Mouse (Mus musculus) midbrain, embryonic 12.5 days (tissue): Measurements from ENCODE around the gene Kif3c. TPM values are rescaled to one million over a fixed set of nuclear protein-coding genes. Genes with fewer than 3 reads are reported as not detected.

Experiments used
- ATAC-seq: fragments of 200-750 bp; cut with Nextera tagmentation; 2 replicates; pipeline ENCODE4 v1.8.0; 2017; ENCODE audit warnings: low read depth, moderate TSS enrichment, moderate library complexity; ENCODE audit not compliant: low FRiP score
- H3K27ac ChIP-seq: fragments of 300-500 bp; sonication (generic); replicated peaks from 2 replicates; pipeline ENCODE4 v1.5.1; 2016; ENCODE audit warnings: mild to moderate bottlenecking
- H3K27me3 ChIP-seq: fragments of 300-500 bp; sonication (generic); 2 replicates; pipeline ENCODE4 v1.6.1; 2016; ENCODE audit warnings: mild to moderate bottlenecking
- H3K36me3 ChIP-seq: fragments of 300-500 bp; sonication (generic); 2 replicates; pipeline ENCODE4 v1.6.1; 2016
- H3K4me1 ChIP-seq: fragments of 300-500 bp; sonication (generic); 2 replicates; pipeline ENCODE4 v1.6.1; 2016
- H3K4me2 ChIP-seq: fragments of 300-500 bp; sonication (generic); replicated peaks from 2 replicates; pipeline ENCODE4 v1.6.1; 2016; ENCODE audit warnings: mild to moderate bottlenecking, moderate library complexity
- H3K4me3 ChIP-seq: fragments of 300-500 bp; sonication (generic); 2 replicates; pipeline ENCODE4 v1.5.1; 2016; ENCODE audit warnings: mild to moderate bottlenecking
- H3K9ac ChIP-seq: fragments of 300-500 bp; sonication (generic); replicated peaks from 2 replicates; pipeline ENCODE4 v1.6.1; 2016; ENCODE audit warnings: mild to moderate bottlenecking, moderate library complexity
- H3K9me3 ChIP-seq: fragments of 300-500 bp; sonication (generic); 2 replicates; pipeline ENCODE4 v1.6.1; 2016; ENCODE audit warnings: mild to moderate bottlenecking
- WGBS: fragments of 180-500 bp; shearing (Covaris S2); methylation state at CpG from one replicate; pipeline ENCODE4 v1.1.7; 2016; 5-methylcytosine and 5-hydroxymethylcytosine counted together
- polyA plus RNA-seq: library from polyadenylated mRNA; unstranded; fragments of >200 nt; fragmentation: Nextera tagmentation; extraction: Ambion mirVana; gene quantifications from 2 replicates; pipeline ENCODE4 v1.2.1, GENCODE M21; 2016

The Kif3c gene
- polyA plus RNA-seq, 1 experiment from 2014 or later: 58.2 TPM

GRCm38 (mm10) chr12:3352216-3352615 lies 12.7 kb upstream of the Kif3c start:
- no peak for ATAC-seq
- 87% methylated on average over 6 of the region's 6 CpGs for WGBS
- H3K36me3 ChIP-seq: no peaks in the 10 kb centered on the region
- no peak overlapping the region for H3K4me2 ChIP-seq
- no peak overlapping the region for H3K4me3 ChIP-seq
- no peak overlapping the region for H3K9ac ChIP-seq
- H3K4me1 ChIP-seq: no peaks in the 10 kb centered on the region
- no peak overlapping the region for H3K27ac ChIP-seq
- H3K9me3 ChIP-seq: no peaks in the 10 kb centered on the region
- H3K27me3 ChIP-seq: no peaks in the 10 kb centered on the region

DNA sequence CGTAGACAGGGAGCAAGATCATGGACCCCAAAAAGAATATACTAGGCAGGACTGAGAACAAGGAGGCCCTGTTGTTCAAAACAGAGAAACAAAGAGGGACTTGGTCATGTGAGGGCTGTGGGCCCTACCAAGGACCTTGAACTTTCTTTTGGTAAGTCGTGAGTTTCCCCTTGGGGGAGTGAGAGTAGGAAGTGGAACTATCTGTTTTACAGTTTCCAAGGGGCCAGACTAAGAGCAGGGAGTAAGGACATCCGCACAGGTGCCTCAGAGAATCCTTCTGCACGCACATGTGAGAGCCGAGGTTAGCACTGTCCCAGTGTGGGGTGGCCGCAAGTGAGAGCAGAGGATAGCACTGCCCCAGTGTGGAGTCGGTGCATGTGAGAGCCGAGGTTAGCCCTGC lies 9.9 kb upstream of the Kif3c start:
- H3K4me2 ChIP-seq: no peak overlapping the region
- H3K27ac ChIP-seq: no peak overlapping the region
- WGBS: 89% methylated on average over 8 of the region's 8 CpGs
- no peaks in the 10 kb centered on the region for H3K36me3 ChIP-seq
- no peak for ATAC-seq
- H3K4me1 ChIP-seq: no peaks in the 10 kb centered on the region
- H3K9ac ChIP-seq: no peak overlapping the region
- no peak overlapping the region for H3K4me3 ChIP-seq
- H3K9me3 ChIP-seq: no peaks in the 10 kb centered on the region
- H3K27me3 ChIP-seq: no peaks in the 10 kb centered on the region

- Histone ChIP-seq H3K36me3 (no peaks in the 10 kb centered on the region), H3K27me3 (no peaks in the 10 kb centered on the region), H3K4me1 (no peaks in the 10 kb centered on the region), H3K4me2 (no peak overlapping the region), H3K9me3 (no peaks in the 10 kb centered on the region), H3K9ac (no peak overlapping the region), H3K4me3 (no peak overlapping the region), H3K27ac (no peak overlapping the region)
- ATAC-seq: no peak
- 74% methylated on average over 16 of the region's 16 CpGs for WGBS
Observed at GRCm38 (mm10) chr12:3356824-3357223, 8.1 kb upstream of the Kif3c start.

DNA sequence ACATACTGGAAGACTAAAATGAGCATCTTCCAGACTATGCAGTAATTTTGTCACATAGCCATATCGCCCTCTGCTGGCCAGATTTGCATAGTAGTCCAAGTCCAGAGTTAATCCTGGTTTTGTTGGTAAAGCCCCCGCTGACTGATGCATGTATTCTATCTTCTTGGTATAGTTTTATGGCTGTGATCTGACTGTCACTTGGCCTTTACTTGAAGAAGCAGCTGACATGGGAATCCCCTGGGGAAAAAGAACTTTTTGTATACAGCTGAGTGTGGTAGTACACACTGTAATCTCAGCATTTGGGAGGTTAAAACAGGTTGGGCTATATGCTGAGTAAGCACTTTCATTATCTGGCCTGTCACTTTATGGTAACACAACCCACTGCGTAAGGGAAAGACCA lies 5.6 kb upstream of the Kif3c start:
- Histone ChIP-seq H3K4me1 (no peaks in the 10 kb centered on the region), H3K27ac (no peak overlapping the region), H3K9ac (no peak overlapping the region), H3K36me3 (no peaks in the 10 kb centered on the region), H3K4me2 (no peak overlapping the region), H3K9me3 (no peaks in the 10 kb centered on the region), H3K4me3 (no peak overlapping the region), H3K27me3 (no peaks in the 10 kb centered on the region)
- WGBS: 32% methylated on average over 3 of the region's 3 CpGs
- ATAC-seq: peak; percentile 64

- H3K4me1 ChIP-seq: no peaks in the 10 kb centered on the region
- no peaks in the 10 kb centered on the region for H3K27me3 ChIP-seq
- no peak overlapping the region for H3K4me2 ChIP-seq
- 89% methylated on average over 2 of the region's 2 CpGs for WGBS
- no peak for ATAC-seq
- no peaks in the 10 kb centered on the region for H3K9me3 ChIP-seq
- H3K36me3 ChIP-seq: no peaks in the 10 kb centered on the region
- H3K27ac ChIP-seq: no peak overlapping the region
- H3K4me3 ChIP-seq: no peak overlapping the region
- no peak overlapping the region for H3K9ac ChIP-seq
Observed at GRCm38 (mm10) chr12:3360043-3360442, 4.9 kb upstream of the Kif3c start.

- H3K27ac ChIP-seq: peak overlapping the region; percentile 93; the same call in 1 of the 2 replicates
- no peak overlapping the region for H3K4me2 ChIP-seq
- H3K9ac ChIP-seq: no peak overlapping the region
- peaks cover 33% of the 10 kb centered on the region for H3K4me1 ChIP-seq
- no peak for ATAC-seq
- no peak overlapping the region for H3K4me3 ChIP-seq
- WGBS: 93% methylated on average over 5 of the region's 5 CpGs
- H3K9me3 ChIP-seq: peaks cover 13% of the 10 kb centered on the region
- H3K36me3 ChIP-seq: peaks cover 18% of the 10 kb centered on the region
- H3K27me3 ChIP-seq: no peaks in the 10 kb centered on the region
Observed at GRCm38 (mm10) chr12:3364076-3364475, 856 bp upstream of the Kif3c start.

DNA sequence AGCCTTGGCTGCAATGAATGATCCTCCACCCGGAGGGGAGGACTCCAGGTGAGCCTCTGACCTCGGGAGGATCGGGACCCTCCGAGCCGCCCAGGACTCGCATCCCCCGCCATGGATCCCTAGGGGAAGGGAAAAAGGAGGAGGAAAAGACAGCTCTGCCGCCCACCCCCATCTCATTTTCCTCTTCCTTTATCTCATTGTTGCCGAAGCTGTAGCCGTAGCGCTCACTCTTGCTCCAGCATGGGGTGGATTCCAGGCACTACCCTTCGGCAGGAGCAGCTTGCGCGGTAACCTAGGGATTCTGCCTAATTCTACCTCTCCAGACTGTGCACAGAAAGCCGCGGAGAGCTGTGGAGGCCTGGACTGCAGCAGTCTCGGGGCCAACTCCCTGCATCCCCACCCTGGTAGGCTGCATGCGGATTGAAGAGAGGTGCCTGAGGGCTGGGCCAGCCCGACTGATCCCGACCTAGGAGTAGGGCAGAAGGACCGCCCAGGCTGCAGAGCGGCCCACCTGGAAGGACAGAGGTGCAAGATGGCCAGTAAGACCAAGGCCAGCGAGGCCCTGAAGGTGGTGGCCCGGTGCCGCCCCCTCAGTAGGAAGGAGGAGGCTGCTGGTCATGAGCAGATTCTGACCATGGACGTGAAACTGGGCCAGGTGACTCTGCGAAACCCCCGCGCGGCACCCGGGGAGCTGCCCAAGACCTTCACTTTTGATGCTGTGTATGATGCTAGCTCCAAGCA lies 687 bp downstream of the Kif3c start:
- 3% methylated on average over 31 of the region's 31 CpGs for WGBS
- Histone ChIP-seq H3K27ac (peak overlapping the region; percentile 93), H3K4me2 (peak overlapping the region; percentile 86), H3K9ac (peak overlapping the region; percentile 93), H3K4me1 (peaks cover 47% of the 10 kb centered on the region), H3K36me3 (peaks cover 18% of the 10 kb centered on the region), H3K9me3 (peaks cover 13% of the 10 kb centered on the region), H3K4me3 (peak overlapping the region; percentile 79), H3K27me3 (no peaks in the 10 kb centered on the region)
- ATAC-seq: peak; percentile 40

DNA sequence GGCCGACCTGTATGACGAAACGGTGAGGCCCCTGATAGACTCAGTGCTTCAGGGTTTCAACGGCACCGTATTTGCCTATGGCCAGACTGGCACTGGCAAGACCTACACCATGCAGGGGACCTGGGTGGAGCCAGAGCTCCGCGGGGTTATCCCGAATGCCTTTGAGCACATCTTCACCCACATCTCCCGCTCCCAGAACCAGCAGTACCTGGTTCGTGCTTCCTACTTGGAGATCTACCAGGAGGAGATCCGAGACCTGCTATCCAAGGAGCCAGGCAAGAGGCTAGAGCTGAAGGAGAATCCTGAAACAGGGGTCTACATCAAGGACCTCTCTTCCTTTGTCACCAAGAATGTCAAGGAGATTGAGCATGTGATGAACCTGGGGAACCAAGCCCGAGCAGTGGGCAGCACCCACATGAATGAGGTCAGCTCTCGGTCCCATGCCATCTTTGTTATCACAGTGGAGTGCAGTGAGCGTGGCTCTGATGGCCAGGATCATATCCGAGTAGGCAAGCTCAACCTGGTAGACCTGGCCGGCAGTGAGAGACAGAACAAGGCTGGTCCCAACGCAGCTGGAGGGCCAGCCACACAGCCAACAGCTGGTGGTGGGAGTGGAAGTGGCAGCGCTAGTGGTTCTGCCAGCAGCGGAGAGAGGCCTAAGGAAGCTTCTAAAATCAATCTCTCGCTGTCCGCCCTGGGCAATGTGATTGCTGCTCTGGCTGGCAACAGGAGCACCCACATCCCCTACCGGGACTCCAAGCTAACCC lies 1.4 kb downstream of the Kif3c start:
- 64% methylated on average over 22 of the region's 22 CpGs for WGBS
- 0 out of 2 replicates have a peak, but pooled peaks have one; percentile 2 for ATAC-seq

DNA sequence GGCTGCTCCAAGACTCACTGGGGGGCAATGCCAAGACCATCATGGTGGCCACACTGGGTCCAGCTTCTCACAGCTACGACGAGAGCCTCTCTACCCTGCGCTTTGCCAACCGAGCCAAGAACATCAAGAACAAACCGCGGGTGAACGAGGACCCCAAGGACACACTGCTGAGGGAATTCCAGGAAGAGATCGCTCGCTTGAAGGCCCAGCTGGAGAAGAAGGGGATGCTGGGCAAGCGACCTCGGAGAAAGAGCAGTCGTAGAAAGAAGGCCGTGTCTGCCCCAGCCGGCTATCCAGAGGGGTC lies 2.0 kb downstream of the Kif3c start:
- Histone ChIP-seq H3K4me2 (peak overlapping the region; percentile 86), H3K36me3 (peaks cover 18% of the 10 kb centered on the region), H3K27ac (no peak overlapping the region), H3K9ac (no peak overlapping the region), H3K4me3 (peak overlapping the region; percentile 79), H3K4me1 (peaks cover 60% of the 10 kb centered on the region), H3K27me3 (no peaks in the 10 kb centered on the region), H3K9me3 (peaks cover 13% of the 10 kb centered on the region)
- WGBS: over 99% methylated on average over 14 of the region's 14 CpGs
- no peak for ATAC-seq

More for the DNA sequence above, 1.4 kb downstream of the Kif3c start:
- Histone ChIP-seq H3K36me3 (peaks cover 18% of the 10 kb centered on the region), H3K9ac (peak overlapping the region; percentile 93), H3K9me3 (peaks cover 13% of the 10 kb centered on the region), H3K4me3 (peak overlapping the region; percentile 79), H3K4me2 (peak overlapping the region; percentile 86), H3K4me1 (peaks cover 55% of the 10 kb centered on the region), H3K27ac (peak overlapping the region; percentile 93), H3K27me3 (no peaks in the 10 kb centered on the region)

- ATAC-seq: no peak
- Histone ChIP-seq H3K36me3 (peaks cover 22% of the 10 kb centered on the region), H3K4me2 (peak overlapping the region; percentile 86), H3K4me3 (peak overlapping the region; percentile 35), H3K4me1 (peaks cover 66% of the 10 kb centered on the region), H3K27me3 (no peaks in the 10 kb centered on the region), H3K27ac (peak overlapping the region; percentile 35; the same call in 1 of the 2 replicates), H3K9me3 (peaks cover 13% of the 10 kb centered on the region), H3K9ac (peak overlapping the region; percentile 44)
- WGBS: 41% methylated on average over 3 of the region's 3 CpGs
Observed at GRCm38 (mm10) chr12:3368771-3369170, 3.8 kb downstream of the Kif3c start.

DNA sequence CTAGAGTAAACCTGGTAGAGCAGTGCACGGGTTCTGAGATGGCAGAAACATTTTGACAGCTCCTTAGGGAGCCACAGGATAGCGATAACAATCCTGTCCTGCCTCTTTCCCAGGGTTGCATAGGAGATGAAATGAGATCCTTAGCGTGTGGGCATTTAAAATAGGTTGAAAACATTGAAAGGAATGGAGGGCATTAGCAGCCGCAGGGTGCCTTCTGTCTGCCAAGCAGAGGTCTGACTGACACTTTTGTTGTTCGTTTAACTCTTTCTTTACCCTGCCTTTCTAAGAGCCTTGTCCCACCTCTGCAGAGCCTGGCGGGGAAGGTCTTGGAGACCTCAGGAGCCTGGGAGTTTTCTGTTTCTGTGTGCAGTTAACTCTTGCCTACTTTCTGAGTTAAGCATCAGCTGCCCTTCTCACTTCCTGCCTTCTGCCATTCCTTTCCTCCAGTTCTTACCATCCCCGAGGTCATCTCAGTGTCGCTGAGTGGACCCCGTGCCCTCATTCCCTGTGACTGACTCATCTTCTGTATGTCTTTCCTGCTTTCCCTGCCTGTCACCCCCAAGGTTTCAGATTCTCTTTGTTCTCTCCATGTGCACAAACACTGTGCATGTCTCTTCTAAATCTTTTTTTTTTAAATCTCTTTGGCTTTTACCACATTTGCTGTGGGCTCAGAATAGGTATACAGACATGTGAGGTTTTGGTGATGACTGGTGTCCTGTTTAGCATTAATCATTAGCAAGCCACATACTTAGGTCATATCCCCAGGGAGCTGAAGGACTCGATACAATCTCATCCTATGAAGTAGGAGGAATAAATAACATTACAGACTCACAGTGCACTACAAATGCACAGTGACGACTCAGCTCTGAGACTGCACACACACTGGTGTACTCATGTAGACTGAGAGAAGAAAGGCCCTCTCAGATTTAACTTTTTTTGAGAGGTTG lies 6.3 kb downstream of the Kif3c start:
- Histone ChIP-seq H3K4me2 (peak overlapping the region; percentile 86), H3K4me1 (peaks cover 60% of the 10 kb centered on the region), H3K36me3 (peaks cover 33% of the 10 kb centered on the region), H3K9ac (peak overlapping the region; percentile 32), H3K27me3 (no peaks in the 10 kb centered on the region), H3K9me3 (peaks cover 13% of the 10 kb centered on the region), H3K4me3 (peak overlapping the region; percentile 36), H3K27ac (peak overlapping the region; percentile 63)
- 0 out of 2 replicates have a peak, but pooled peaks have one; percentile 11 for ATAC-seq
- WGBS: 8% methylated on average over 11 of the region's 11 CpGs
